Mouse (Mus musculus) embryonic fibroblast, embryonic 13.5 days (primary cell): ENCODE measurements around the gene Nkain4.

Experiments used
- CTCF ChIP-seq: IDR thresholded peaks from 2 replicates; pipeline ENCODE4 v1.5.1; 2011; ENCODE audit warnings: mild to moderate bottlenecking, control low read depth, low read length, moderate library complexity, borderline replicate concordance; ENCODE audit not compliant: insufficient read depth
- POLR2A ChIP-seq: IDR thresholded peaks from 2 replicates; pipeline ENCODE4 v1.6.1; 2011; ENCODE audit warnings: low read depth, mild to moderate bottlenecking, control low read depth, low read length, moderate library complexity

DNA sequence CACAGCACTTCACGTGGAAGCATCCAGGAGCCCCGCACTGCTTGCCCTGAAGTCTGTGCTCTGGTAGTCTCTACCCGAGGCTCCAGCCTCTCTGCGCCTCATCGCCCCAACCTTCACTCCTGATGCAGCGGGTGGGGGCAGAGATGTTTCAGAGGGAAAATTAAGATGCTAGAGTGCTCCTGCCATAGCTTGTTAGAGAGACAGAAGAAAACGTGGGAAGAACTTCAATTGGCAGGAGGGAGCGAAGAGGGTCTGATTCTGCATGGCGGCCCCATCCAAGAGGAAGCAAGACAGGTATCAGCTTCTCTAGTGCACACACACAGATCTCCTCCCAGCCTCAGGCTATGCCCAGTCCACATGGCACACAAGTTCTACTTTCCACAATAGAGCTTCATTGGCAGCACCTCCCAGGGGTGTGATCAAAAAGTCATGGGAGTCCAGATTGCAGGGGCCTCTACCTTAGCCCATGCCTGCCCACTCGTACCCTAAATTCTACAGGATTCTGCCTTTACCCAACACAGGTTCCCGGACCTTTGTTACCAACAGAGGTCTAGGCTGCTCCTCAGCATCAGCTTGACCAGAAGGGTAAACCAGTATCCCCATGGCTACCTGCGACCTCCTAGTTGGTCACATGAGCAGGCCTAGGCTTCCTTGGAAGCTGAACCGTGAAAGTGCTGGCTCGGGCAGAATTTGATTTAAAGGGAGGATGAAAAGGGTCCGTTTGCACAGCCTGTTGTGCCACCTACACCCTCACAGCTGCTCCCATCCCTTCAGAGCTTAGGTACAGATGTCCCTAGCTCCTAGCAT is 57.5 kb downstream of the Nkain4 start:
- TF ChIP-seq CTCF (no peak), POLR2A (no peak)
